Mouse (Mus musculus) brain, embryonic 14.5 days (tissue): Measurements from ENCODE around the gene Chd9.
"Not testable (repeated sequence)": the region's sequence is repeated elsewhere in the genome, so short reads cannot be mapped to it uniquely, and the experiment has no call there.

Experiments
- CTCF ChIP-seq: fragments of 200-500 bp; IDR thresholded peaks from 2 replicates; pipeline ENCODE4 v1.5.1; 2012; ENCODE audit warnings: inconsistent platforms, mild to moderate bottlenecking, moderate library complexity, borderline replicate concordance; ENCODE audit not compliant: insufficient read depth, insufficient read length; ENCODE audit errors: extremely low read depth
- POLR2A ChIP-seq: fragments of 200-500 bp; IDR thresholded peaks from 2 replicates; pipeline ENCODE4 v1.6.1; 2012; ENCODE audit warnings: mild to moderate bottlenecking, inconsistent platforms, borderline replicate concordance; ENCODE audit not compliant: poor library complexity, insufficient read depth, insufficient read length, severe bottlenecking; ENCODE audit errors: extremely low read depth

- TF ChIP-seq POLR2A, CTCF: not testable (repeated sequence)
Measured at GRCm38 (mm10) chr8:90930125-90930524, 102.0 kb downstream of the Chd9 start.
